Mouse (Mus musculus): ENCODE data around the gene Bckdhb. TPM values are rescaled to one million over a fixed set of nuclear protein-coding genes. Genes with fewer than 3 reads are reported as not detected.
"Not testable (repeated sequence)": the region's sequence is repeated elsewhere in the genome, so short reads cannot be mapped to it uniquely, and the experiment has no call there.

Gene Bckdhb
- polyA plus RNA-seq, 1 experiment from 2014 or later: 49.1 TPM

DNA sequence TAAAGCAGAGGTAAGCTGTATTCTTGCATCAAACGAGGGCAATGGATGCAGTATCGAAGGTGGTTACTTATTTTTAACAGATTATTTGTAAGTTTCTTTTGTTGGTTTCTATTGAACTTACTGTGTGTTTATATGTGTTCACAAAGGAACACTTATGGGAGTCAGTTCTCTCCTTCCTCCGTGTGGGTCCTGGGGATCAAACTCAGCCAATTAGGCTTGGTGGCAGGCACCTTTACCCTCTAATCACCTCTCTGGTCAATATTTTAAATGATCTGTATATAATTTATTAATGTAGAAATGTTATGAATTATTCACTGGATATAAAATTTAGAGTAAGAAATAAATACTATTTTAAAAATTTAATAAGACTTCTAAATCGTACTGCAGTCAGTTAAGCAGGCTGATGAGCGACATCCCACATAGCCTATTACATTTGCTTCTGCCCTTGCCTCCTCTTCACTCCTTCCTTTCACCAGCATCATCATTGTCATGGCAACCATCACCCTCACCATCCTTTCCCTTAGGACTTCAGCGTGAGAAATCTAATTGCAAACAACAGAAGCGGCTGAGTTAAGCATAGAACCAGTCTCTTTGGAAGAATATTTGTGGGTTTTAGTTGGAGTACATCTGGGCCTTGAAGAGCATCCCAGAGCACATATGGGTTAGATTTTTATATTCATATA is 130.3 kb downstream of the Bckdhb start:
- Histone ChIP-seq H3K36me3 (replicated peaks) (no peaks in the 10 kb centered on the region), H3K9me3 (no peaks in the 10 kb centered on the region), H3K4me2 (no peak overlapping the region), H3K4me3 (replicated peaks) (no peak overlapping the region), H3K9ac (no peak overlapping the region), H3K27me3 (no peaks in the 10 kb centered on the region), H3K4me1 (no peaks in the 10 kb centered on the region), H3K27ac (no peak overlapping the region)
- 79% methylated on average over 7 of the region's 7 CpGs for WGBS
- peak; percentile 65; the same call in 1 of the 2 replicates for ATAC-seq (ENCODE audit: low FRiP score)

DNA sequence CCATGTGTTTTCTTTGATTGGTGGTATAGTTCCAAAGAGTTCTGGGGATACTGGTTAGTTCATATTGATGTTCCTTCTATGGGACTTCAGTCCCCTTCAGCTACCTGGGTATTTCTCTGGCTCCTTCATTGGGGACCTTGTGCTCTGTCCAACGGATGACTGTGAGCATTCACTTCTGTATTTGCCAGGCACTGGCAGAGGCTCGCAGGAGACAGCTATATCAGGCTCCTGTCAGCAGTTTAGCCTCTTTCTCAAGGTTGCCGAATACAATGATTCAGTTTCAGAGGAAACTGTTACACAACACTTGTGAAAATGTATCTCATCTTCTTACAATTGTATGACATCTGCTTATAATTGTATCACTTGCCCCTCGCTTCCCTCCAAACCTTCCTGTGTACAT is 135.8 kb downstream of the Bckdhb start:
- not testable (repeated sequence) for H3K4me2 ChIP-seq; ATAC-seq (ENCODE audit: low FRiP score); H3K9me3 ChIP-seq; H3K27me3 ChIP-seq; H3K4me1 ChIP-seq; H3K27ac ChIP-seq; H3K9ac ChIP-seq; H3K4me3 ChIP-seq (replicated peaks); H3K36me3 ChIP-seq (replicated peaks)
- WGBS: 89% methylated on average over 4 of the region's 4 CpGs

DNA sequence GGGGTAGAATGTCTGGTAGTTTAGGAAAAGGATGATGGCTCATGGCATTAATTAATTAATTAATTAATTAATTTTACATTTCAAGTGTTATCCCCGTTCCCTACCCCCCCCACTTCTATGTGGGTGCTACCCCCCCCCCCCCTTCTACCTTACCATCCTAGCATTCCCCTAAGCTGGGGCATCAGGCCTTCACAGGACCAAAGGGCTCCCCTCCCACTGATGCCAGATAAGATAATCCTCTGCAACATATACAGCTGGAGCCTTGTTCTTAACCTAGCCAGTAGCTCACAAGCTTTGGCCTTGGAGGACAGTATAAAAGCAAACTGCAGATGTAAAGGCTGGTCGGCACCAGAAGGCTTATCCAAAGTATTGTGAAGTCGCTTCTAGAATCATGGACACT is 138.7 kb downstream of the Bckdhb start:
- Histone ChIP-seq H3K4me2 (no peak overlapping the region), H3K27ac (no peak overlapping the region), H3K27me3 (no peaks in the 10 kb centered on the region), H3K4me3 (replicated peaks) (no peak overlapping the region), H3K4me1 (no peaks in the 10 kb centered on the region), H3K9me3 (no peaks in the 10 kb centered on the region), H3K9ac (no peak overlapping the region), H3K36me3 (replicated peaks) (no peaks in the 10 kb centered on the region)
- WGBS: 94% methylated on average over 3 of the region's 3 CpGs
- no peak for ATAC-seq (ENCODE audit: low FRiP score)

DNA sequence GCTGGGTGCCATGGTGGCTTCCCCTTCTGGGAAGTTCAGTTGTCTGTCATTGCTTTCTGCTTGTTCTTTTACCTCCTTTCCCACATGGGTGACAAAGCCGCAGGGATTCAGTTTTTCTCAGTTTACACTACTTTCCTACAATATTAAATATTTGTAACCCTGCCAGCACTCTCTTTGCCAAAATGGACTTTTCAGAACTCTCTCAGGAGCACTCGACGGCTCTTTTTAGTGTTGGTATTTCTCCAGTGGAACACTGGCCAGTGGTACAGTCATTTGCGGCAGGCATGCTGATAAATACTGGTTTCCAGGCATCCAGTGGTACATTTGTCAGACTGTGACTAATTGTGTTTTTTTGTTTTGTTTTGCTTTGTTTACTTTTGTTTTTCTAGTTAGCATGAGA is 139.2 kb downstream of the Bckdhb start:
- no peak for ATAC-seq (ENCODE audit: low FRiP score)
- Histone ChIP-seq H3K4me3 (replicated peaks) (no peak overlapping the region), H3K27me3 (no peaks in the 10 kb centered on the region), H3K9ac (no peak overlapping the region), H3K4me2 (no peak overlapping the region), H3K27ac (no peak overlapping the region), H3K36me3 (replicated peaks) (no peaks in the 10 kb centered on the region), H3K4me1 (no peaks in the 10 kb centered on the region), H3K9me3 (no peaks in the 10 kb centered on the region)
- WGBS: 90% methylated on average over 4 of the region's 4 CpGs

DNA sequence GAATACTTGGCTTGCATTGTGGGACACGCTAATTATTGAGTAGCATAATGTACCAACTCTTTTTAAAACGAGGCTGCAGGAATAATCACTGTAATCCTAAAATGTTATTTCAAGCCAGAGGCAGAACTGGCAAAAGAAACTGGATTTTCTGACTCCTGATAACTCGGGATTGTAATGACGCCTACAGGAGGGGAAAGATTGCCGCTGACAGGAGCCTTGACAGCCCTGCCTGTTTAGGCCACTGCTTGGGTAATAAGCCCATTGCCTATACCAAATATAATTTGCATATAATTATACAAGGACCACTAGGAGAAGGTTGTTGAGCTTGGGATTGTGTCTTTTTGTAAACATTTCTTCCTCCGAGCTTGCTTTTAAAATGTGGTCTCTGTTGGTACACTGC is 145.3 kb downstream of the Bckdhb start:
- no peaks in the 10 kb centered on the region for H3K27me3 ChIP-seq
- H3K4me2 ChIP-seq: no peak overlapping the region
- WGBS: 58% methylated on average over 6 of the region's 6 CpGs
- H3K4me1 ChIP-seq: peaks cover 9% of the 10 kb centered on the region
- H3K36me3 ChIP-seq (replicated peaks): no peaks in the 10 kb centered on the region
- H3K27ac ChIP-seq: no peak overlapping the region
- no peaks in the 10 kb centered on the region for H3K9me3 ChIP-seq
- H3K4me3 ChIP-seq (replicated peaks): no peak overlapping the region
- peak; percentile 72; the same call in 1 of the 2 replicates for ATAC-seq (ENCODE audit: low FRiP score)
- H3K9ac ChIP-seq: no peak overlapping the region

DNA sequence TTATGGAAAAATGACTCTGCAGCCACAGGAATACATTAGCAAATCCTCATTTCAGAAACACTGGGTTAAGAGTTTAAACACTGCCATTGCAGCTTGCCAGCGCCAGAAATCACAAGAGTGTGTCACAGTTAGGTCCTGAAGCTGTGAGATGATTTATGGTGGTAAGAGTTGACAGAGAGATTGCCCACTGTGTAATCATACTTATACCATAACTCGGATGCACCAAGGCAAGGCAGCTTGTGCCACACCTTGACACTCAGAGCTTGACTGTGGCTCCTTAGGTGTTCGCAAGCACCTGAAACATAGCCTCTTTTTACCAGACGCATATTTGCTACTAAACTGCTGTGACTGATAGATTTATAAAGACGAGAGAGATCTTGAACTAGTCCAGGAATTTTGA is 145.8 kb downstream of the Bckdhb start:
- peaks cover 9% of the 10 kb centered on the region for H3K4me1 ChIP-seq
- WGBS: 70% methylated on average over 5 of the region's 5 CpGs
- H3K36me3 ChIP-seq (replicated peaks): no peaks in the 10 kb centered on the region
- no peak overlapping the region for H3K27ac ChIP-seq
- ATAC-seq (ENCODE audit: low FRiP score): peak; percentile 51; the same call in 1 of the 2 replicates
- H3K27me3 ChIP-seq: no peaks in the 10 kb centered on the region
- no peak overlapping the region for H3K4me3 ChIP-seq (replicated peaks)
- H3K4me2 ChIP-seq: no peak overlapping the region
- no peak overlapping the region for H3K9ac ChIP-seq
- no peaks in the 10 kb centered on the region for H3K9me3 ChIP-seq

DNA sequence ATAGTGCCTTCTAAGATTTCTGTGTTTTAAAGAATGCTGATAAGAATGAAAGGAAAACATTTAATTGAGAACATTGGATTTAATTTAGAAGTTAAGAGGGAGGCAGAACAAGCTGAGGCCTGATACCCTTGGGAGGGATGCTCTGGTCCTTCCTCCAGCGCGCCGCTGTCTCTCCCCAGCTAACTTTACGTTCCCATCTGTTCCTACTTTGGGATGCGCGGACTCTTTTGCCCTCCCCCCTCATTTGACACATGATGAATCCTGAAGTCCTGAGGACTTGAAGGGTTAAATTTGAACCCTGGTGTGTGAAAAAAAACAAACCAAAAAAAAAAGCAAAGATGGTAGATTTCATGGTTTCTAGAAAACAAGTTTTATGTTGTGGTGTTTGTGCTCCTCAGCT is 147.6 kb downstream of the Bckdhb start:
- Histone ChIP-seq H3K4me2 (no peak overlapping the region), H3K36me3 (replicated peaks) (no peaks in the 10 kb centered on the region), H3K27me3 (no peaks in the 10 kb centered on the region), H3K4me3 (replicated peaks) (no peak overlapping the region), H3K27ac (no peak overlapping the region), H3K4me1 (peaks cover 9% of the 10 kb centered on the region), H3K9ac (no peak overlapping the region), H3K9me3 (no peaks in the 10 kb centered on the region)
- no peak for ATAC-seq (ENCODE audit: low FRiP score)
- WGBS: 87% methylated on average over 6 of the region's 6 CpGs

DNA sequence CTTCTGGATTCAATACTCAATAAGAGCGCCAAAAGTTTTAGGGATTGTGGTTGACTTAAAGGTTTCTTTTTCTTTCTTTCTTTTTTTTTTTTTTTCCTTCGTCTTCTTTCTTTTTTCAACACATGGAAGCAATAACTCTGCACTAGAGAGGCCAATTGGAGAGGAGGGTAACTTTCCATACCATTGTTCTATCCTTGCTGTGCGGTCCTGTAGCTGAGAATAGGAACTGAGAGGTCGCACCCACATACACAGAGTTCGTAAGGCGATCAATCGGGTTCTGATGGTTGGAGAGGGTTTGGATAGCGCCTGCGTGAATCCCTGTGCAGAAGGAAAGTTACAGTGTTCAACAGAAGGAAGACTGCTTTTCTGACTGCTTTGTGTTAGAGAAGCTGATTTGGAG is 148.3 kb downstream of the Bckdhb start:
- WGBS: 81% methylated on average over 9 of the region's 9 CpGs
- H3K36me3 ChIP-seq (replicated peaks): no peaks in the 10 kb centered on the region
- ATAC-seq (ENCODE audit: low FRiP score): no peak
- no peak overlapping the region for H3K4me2 ChIP-seq
- H3K9me3 ChIP-seq: no peaks in the 10 kb centered on the region
- H3K27ac ChIP-seq: no peak overlapping the region
- no peak overlapping the region for H3K9ac ChIP-seq
- peaks cover 9% of the 10 kb centered on the region for H3K4me1 ChIP-seq
- no peaks in the 10 kb centered on the region for H3K27me3 ChIP-seq
- no peak overlapping the region for H3K4me3 ChIP-seq (replicated peaks)

DNA sequence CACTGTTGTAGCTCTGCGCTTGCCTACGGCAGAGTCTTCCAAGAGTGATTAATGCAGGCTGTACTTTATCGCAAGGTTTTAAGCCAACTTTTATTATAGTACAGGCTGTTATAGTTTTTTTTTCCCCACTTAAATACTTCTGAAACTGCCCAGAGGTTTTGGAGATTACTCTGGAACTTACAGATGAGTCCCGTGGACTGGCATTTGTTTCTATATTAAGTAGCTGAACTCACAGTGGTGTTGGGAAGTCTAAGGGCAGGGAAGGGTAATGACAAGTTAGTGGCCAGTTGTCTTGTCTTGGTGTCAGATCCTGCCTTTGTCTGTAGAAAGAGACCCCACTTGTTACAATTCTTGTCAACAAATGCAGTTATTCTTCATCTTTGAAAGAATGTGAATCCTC is 158.6 kb downstream of the Bckdhb start:
- no peaks in the 10 kb centered on the region for H3K9me3 ChIP-seq
- no peaks in the 10 kb centered on the region for H3K36me3 ChIP-seq (replicated peaks)
- H3K27me3 ChIP-seq: no peaks in the 10 kb centered on the region
- no peak overlapping the region for H3K4me2 ChIP-seq
- H3K9ac ChIP-seq: no peak overlapping the region
- WGBS: 93% methylated on average over 4 of the region's 4 CpGs
- H3K4me3 ChIP-seq (replicated peaks): no peak overlapping the region
- no peak for ATAC-seq (ENCODE audit: low FRiP score)
- H3K27ac ChIP-seq: no peak overlapping the region
- H3K4me1 ChIP-seq: no peaks in the 10 kb centered on the region

DNA sequence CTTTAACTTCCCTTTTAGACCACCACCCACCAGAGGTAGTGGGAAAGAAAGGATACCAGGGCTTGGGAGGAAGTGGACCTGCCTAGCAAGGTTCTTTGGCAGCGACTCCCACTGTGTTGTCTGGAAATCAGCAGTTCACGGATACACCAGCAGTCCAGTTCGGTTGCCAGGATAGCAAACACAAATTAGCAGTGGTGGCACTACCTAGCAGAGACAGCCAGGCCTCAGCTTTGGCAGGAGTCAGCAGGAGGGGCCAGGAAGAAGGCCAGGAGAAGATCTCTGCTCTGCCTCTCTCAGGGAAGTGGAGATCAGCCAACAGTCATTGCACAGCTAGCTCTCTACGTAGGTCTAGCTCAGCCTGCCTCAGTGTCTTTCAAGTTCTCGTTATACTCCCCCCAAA is 159.7 kb downstream of the Bckdhb start:
- Histone ChIP-seq H3K36me3 (replicated peaks) (no peaks in the 10 kb centered on the region), H3K9ac (no peak overlapping the region), H3K4me2 (no peak overlapping the region), H3K9me3 (no peaks in the 10 kb centered on the region), H3K4me3 (replicated peaks) (no peak overlapping the region), H3K27me3 (no peaks in the 10 kb centered on the region), H3K27ac (no peak overlapping the region), H3K4me1 (no peaks in the 10 kb centered on the region)
- ATAC-seq (ENCODE audit: low FRiP score): no peak
- 87% methylated on average over 5 of the region's 5 CpGs for WGBS

DNA sequence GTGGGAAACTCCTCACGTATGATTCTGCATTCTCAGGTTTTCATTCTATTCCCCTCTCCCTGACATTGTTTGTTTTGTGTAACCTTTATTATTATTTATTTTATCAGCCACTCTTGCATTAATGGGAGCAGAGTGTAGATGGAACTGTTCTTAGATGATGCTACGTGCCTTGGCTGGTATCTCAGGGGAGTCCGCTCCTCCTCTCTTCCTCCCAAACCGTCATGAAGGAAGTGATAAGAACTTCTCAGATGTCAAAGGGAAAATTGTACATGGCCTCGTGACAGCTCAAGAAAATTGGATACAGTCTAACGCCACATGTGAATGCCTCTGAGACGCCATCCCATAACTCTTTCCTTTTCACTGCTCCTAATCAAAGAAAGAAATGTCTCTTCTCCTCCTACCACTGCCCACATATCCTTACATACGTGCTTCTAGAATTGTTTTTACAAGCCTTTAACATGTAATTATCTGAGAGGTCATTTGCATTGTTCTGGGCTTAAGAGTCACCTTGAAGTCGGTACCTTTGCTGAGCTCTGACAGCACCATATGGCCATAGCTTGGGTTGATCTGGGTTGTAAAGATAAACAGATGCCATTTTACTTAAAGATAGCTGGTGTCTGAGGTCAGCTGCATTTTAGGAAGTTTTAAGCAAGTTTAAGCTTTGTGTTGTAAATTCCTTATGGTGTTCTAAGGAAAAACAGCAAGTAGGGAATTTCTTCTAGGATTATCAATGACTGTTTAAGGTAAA is 165.5 kb downstream of the Bckdhb start:
- 87% methylated on average over 9 of the region's 9 CpGs for WGBS

DNA sequence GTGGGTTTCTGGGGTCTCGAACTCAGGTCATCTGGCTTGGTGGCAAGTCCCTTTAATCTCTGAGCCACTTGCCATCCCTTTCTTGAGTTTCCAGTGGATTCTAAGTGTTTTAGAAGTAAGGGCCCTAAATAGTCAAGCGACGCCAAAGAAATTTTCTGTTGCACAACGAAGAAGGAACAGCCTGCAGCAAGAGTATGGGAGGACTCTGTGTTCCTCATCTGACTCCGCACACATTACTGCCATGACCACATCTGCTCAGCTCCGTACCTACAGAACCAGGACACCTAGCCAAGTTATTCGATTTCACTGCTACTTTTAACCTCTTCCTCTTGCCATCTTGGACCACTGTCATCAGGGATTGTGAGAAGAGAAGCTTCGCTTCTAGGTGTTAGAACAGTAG is 168.0 kb downstream of the Bckdhb start:
- Histone ChIP-seq H3K9ac (no peak overlapping the region), H3K27ac (no peak overlapping the region), H3K4me2 (no peak overlapping the region), H3K36me3 (replicated peaks) (no peaks in the 10 kb centered on the region), H3K9me3 (no peaks in the 10 kb centered on the region), H3K4me3 (replicated peaks) (no peak overlapping the region), H3K4me1 (no peaks in the 10 kb centered on the region), H3K27me3 (no peaks in the 10 kb centered on the region)
- no peak for ATAC-seq (ENCODE audit: low FRiP score)
- WGBS: 92% methylated on average over 8 of the region's 8 CpGs

More for the DNA sequence above, 165.5 kb downstream of the Bckdhb start:
- no peak for ATAC-seq (ENCODE audit: low FRiP score)
- H3K36me3 ChIP-seq (replicated peaks): no peaks in the 10 kb centered on the region
- no peaks in the 10 kb centered on the region for H3K4me1 ChIP-seq
- no peak overlapping the region for H3K4me2 ChIP-seq
- H3K27me3 ChIP-seq: no peaks in the 10 kb centered on the region
- no peaks in the 10 kb centered on the region for H3K9me3 ChIP-seq
- no peak overlapping the region for H3K9ac ChIP-seq
- H3K27ac ChIP-seq: no peak overlapping the region
- no peak overlapping the region for H3K4me3 ChIP-seq (replicated peaks)

DNA sequence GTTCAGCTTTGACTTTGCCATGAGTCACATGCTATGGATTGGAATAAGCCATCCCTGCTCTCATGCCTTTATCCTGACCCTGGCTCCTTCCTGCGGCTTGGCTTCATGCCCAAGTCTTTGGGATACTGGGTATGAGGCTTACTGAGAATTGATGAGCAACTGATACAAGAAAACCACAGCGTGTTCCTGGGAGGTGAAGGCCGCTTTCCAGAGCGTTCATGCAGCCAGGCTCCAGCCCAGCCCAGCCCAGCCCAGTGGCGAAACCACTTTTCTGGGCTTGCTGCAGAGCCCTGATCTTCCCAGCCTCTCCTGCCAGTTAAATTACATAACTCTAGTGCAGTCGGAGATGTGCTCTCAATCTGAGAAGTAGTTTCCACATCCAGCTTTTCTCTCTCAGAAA is 169.2 kb downstream of the Bckdhb start:
- Histone ChIP-seq H3K27ac (no peak overlapping the region), H3K4me3 (replicated peaks) (no peak overlapping the region), H3K9ac (no peak overlapping the region), H3K36me3 (replicated peaks) (no peaks in the 10 kb centered on the region), H3K27me3 (no peaks in the 10 kb centered on the region), H3K4me1 (no peaks in the 10 kb centered on the region), H3K4me2 (no peak overlapping the region), H3K9me3 (no peaks in the 10 kb centered on the region)
- no peak for ATAC-seq (ENCODE audit: low FRiP score)
- 86% methylated on average over 6 of the region's 6 CpGs for WGBS

All from forebrain, embryonic 12.5 days (tissue).